Mouse (Mus musculus) small intestine, adult 2 months (tissue): ENCODE measurements around the gene Sptbn2.

ENCODE experiments used
- CTCF ChIP-seq: fragments of 200-500 bp; IDR thresholded peaks from 2 replicates; pipeline ENCODE4 v1.5.1; 2012; ENCODE audit warnings: low read depth, mild to moderate bottlenecking, control low read depth, inconsistent platforms, low read length, moderate library complexity, mixed read lengths; ENCODE audit not compliant: insufficient replicate concordance, insufficient read length; ENCODE audit errors: extremely low read depth
- POLR2A ChIP-seq: fragments of 200-500 bp; IDR thresholded peaks from 2 replicates; pipeline ENCODE4 v1.6.1; 2012; ENCODE audit warnings: low read depth, mild to moderate bottlenecking, control low read depth, inconsistent platforms, low read length, moderate library complexity

GRCm38 (mm10) chr19:4713886-4714285 lies 2.9 kb downstream of the Sptbn2 start:
- TF ChIP-seq CTCF (no peak), POLR2A (no peak)
